Mouse (Mus musculus) CH12.LX (cell line): Measurements from ENCODE around the gene S1pr3. TPM values are rescaled to one million over a fixed set of nuclear protein-coding genes. Genes with fewer than 3 reads are reported as not detected.

Source experiments
- DNase-seq: peaks from one replicate; pipeline ENCODE4 v3.0.0-alpha.2; 2013; ENCODE audit errors: extremely low read depth
- H3K27ac ChIP-seq: 2 replicates; pipeline ENCODE4 v1.5.1; 2012; ENCODE audit warnings: low read depth, mild to moderate bottlenecking, control low read depth, moderate library complexity; ENCODE audit not compliant: insufficient read depth
- H3K27me3 ChIP-seq: replicated peaks from 2 replicates; pipeline ENCODE3; 2012; ENCODE audit warnings: inconsistent platforms
- H3K36me3 ChIP-seq, 2 experiments: replicated peaks in 1 of 2; 2 replicates each; pipeline versions ENCODE3 to v1.6.1; 2012; ENCODE audit warnings: inconsistent platforms in 1 of 2, low read length in 1 of 2, mild to moderate bottlenecking in 1 of 2, mixed read lengths in 1 of 2, moderate library complexity in 1 of 2; ENCODE audit not compliant: control insufficient read depth in 1 of 2, insufficient read depth in 1 of 2
- H3K4me1 ChIP-seq, 2 experiments: 2 replicates each; pipeline ENCODE4 v1.6.1; 2012; ENCODE audit warnings: inconsistent platforms in 1 of 2, moderate library complexity in 1 of 2; ENCODE audit not compliant: insufficient read depth in 2 of 2, control insufficient read depth in 1 of 2
- H3K4me2 ChIP-seq: 2 replicates; pipeline ENCODE4 v1.6.1; 2012; ENCODE audit warnings: low read depth, mild to moderate bottlenecking, control low read depth; ENCODE audit not compliant: poor library complexity, insufficient read depth, severe bottlenecking
- H3K4me3 ChIP-seq, 3 experiments: fragments of 150-350 bp in 1 of 3; sonication (generic) in 1 of 3; replicated peaks in 1 of 3; 2 replicates each; pipeline versions ENCODE3 to v1.5.1; 2011 to 2012; ENCODE audit warnings: low read depth in 2 of 3, low read length in 2 of 3, mild to moderate bottlenecking in 2 of 3, moderate library complexity in 2 of 3, control low read depth in 1 of 3, improper control_type of control experiment in 1 of 3, inconsistent platforms in 1 of 3, mixed read lengths in 1 of 3; ENCODE audit not compliant: poor library complexity in 1 of 3
- H3K79me2 ChIP-seq: replicated peaks from 2 replicates; pipeline ENCODE4 v1.6.1; 2012; ENCODE audit warnings: mild to moderate bottlenecking, moderate library complexity; ENCODE audit not compliant: control insufficient read depth, poor library complexity, insufficient read depth, severe bottlenecking; ENCODE audit errors: extremely low read depth
- H3K9ac ChIP-seq: 2 replicates; pipeline ENCODE4 v1.6.1; 2012; ENCODE audit warnings: low read depth, mild to moderate bottlenecking, control low read depth, moderate library complexity; ENCODE audit not compliant: insufficient read depth
- H3K9me3 ChIP-seq: replicated peaks from 2 replicates; pipeline ENCODE3; 2012; ENCODE audit warnings: low read length, inconsistent platforms, mixed read lengths
- BHLHE40 ChIP-seq: IDR thresholded peaks from 2 replicates; pipeline ENCODE4 v1.6.1; 2011; ENCODE audit warnings: mild to moderate bottlenecking, low read depth, low read length, improper control_type of control experiment
- CHD1 ChIP-seq: IDR thresholded peaks from 2 replicates; pipeline ENCODE4 v1.6.1; 2012; ENCODE audit warnings: low read depth, low read length, improper control_type of control experiment, inconsistent platforms
- CHD2 ChIP-seq: IDR thresholded peaks from 2 replicates; pipeline ENCODE4 v1.6.1; 2011; ENCODE audit warnings: low read length, improper control_type of control experiment
- CTCF ChIP-seq, 2 experiments: IDR thresholded peaks in 1 of 2; conservative IDR thresholded peaks in 1 of 2; 2 replicates each; pipeline ENCODE4 v1.5.1; 2011 to 2012; ENCODE audit warnings: low read depth in 2 of 2, low read length in 2 of 2, improper control_type of control experiment in 1 of 2, inconsistent platforms in 1 of 2, mild to moderate bottlenecking in 1 of 2, moderate library complexity in 1 of 2
- E2F4 ChIP-seq: IDR thresholded peaks from 2 replicates; pipeline ENCODE4 v1.6.1; 2011; ENCODE audit warnings: low read depth, low read length, improper control_type of control experiment; ENCODE audit not compliant: insufficient replicate concordance
- EP300 ChIP-seq: IDR thresholded peaks from 2 replicates; pipeline ENCODE4 v1.6.1; 2011; ENCODE audit warnings: low read length, improper control_type of control experiment
- ETS1 ChIP-seq: conservative IDR thresholded peaks from 2 replicates; pipeline ENCODE4 v1.6.1; 2012; ENCODE audit warnings: low read depth, mild to moderate bottlenecking, inconsistent platforms, low read length, improper control_type of control experiment, moderate library complexity
- GABPA ChIP-seq: IDR thresholded peaks from 2 replicates; pipeline ENCODE4 v1.6.1; 2012; ENCODE audit warnings: low read depth, low read length, improper control_type of control experiment, inconsistent platforms; ENCODE audit not compliant: insufficient replicate concordance
- HCFC1 ChIP-seq: IDR thresholded peaks from 2 replicates; pipeline ENCODE4 v1.6.1; 2012; ENCODE audit warnings: low read depth, mild to moderate bottlenecking, inconsistent platforms, low read length, improper control_type of control experiment
- IRF4 ChIP-seq: IDR thresholded peaks from 2 replicates; pipeline ENCODE4 v1.6.1; 2014; ENCODE audit warnings: low read depth, mild to moderate bottlenecking, inconsistent platforms, low read length, improper control_type of control experiment
- JUND ChIP-seq: conservative IDR thresholded peaks from 2 replicates; pipeline ENCODE4 v1.6.1; 2011; ENCODE audit warnings: low read depth, low read length, improper control_type of control experiment
- MAX ChIP-seq: IDR thresholded peaks from 2 replicates; pipeline ENCODE4 v1.6.1; 2011; ENCODE audit warnings: low read length, improper control_type of control experiment
- MAZ ChIP-seq: IDR thresholded peaks from 2 replicates; pipeline ENCODE4 v1.6.1; 2012; ENCODE audit warnings: low read depth, mild to moderate bottlenecking, inconsistent platforms, low read length, improper control_type of control experiment, moderate library complexity
- MEF2A ChIP-seq: IDR thresholded peaks from 2 replicates; pipeline ENCODE4 v1.6.1; 2014; ENCODE audit warnings: low read depth, mild to moderate bottlenecking, inconsistent platforms, low read length, improper control_type of control experiment, borderline replicate concordance
- MYC ChIP-seq: IDR thresholded peaks from 2 replicates; pipeline ENCODE4 v1.6.1; 2011; ENCODE audit warnings: low read depth, mild to moderate bottlenecking, improper control_type of control experiment, low read length
- NELFE ChIP-seq: IDR thresholded peaks from 2 replicates; pipeline ENCODE4 v1.6.1; 2011; ENCODE audit warnings: low read depth, low read length, improper control_type of control experiment
- NRF1 ChIP-seq: IDR thresholded peaks from 2 replicates; pipeline ENCODE4 v1.6.1; 2014; ENCODE audit warnings: low read depth, mild to moderate bottlenecking, inconsistent platforms, low read length, improper control_type of control experiment, moderate library complexity
- POLR2A ChIP-seq: IDR thresholded peaks from 2 replicates; pipeline ENCODE4 v1.6.1; 2011; ENCODE audit warnings: low read depth, mild to moderate bottlenecking, improper control_type of control experiment, low read length
- POLR2AphosphoS2 ChIP-seq: IDR thresholded peaks from 2 replicates; pipeline ENCODE4 v1.6.1; 2011; ENCODE audit warnings: low read depth, low read length, improper control_type of control experiment
- RAD21 ChIP-seq: IDR thresholded peaks from 2 replicates; pipeline ENCODE4 v1.6.1; 2011; ENCODE audit warnings: low read depth, mild to moderate bottlenecking, low read length, improper control_type of control experiment, moderate library complexity
- RCOR1 ChIP-seq: conservative IDR thresholded peaks from 2 replicates; pipeline ENCODE4 v1.6.1; 2012; ENCODE audit warnings: low read depth, mild to moderate bottlenecking, inconsistent platforms, low read length, improper control_type of control experiment
- SIN3A ChIP-seq: IDR thresholded peaks from 2 replicates; pipeline ENCODE4 v1.6.1; 2012; ENCODE audit warnings: low read length, improper control_type of control experiment, inconsistent platforms
- SMC3 ChIP-seq: IDR thresholded peaks from 2 replicates; pipeline ENCODE4 v1.6.1; 2011; ENCODE audit warnings: low read depth, low read length, improper control_type of control experiment
- TBP ChIP-seq: conservative IDR thresholded peaks from 2 replicates; pipeline ENCODE4 v1.6.1; 2011; ENCODE audit warnings: low read depth, low read length, improper control_type of control experiment
- TCF12 ChIP-seq: IDR thresholded peaks from 2 replicates; pipeline ENCODE4 v1.6.1; 2014; ENCODE audit warnings: low read depth, mild to moderate bottlenecking, inconsistent platforms, low read length, improper control_type of control experiment
- UBTF ChIP-seq: IDR thresholded peaks from 2 replicates; pipeline ENCODE4 v1.6.1; 2012; ENCODE audit warnings: low read depth, mild to moderate bottlenecking, inconsistent platforms, low read length, improper control_type of control experiment, moderate library complexity
- USF1 ChIP-seq: IDR thresholded peaks from 2 replicates; pipeline ENCODE4 v1.6.1; 2014; ENCODE audit warnings: low read depth, mild to moderate bottlenecking, inconsistent platforms, low read length, improper control_type of control experiment
- USF2 ChIP-seq: conservative IDR thresholded peaks from 2 replicates; pipeline ENCODE4 v1.6.1; 2011; ENCODE audit warnings: low read depth, low read length, improper control_type of control experiment
- ZC3H11A ChIP-seq: IDR thresholded peaks from 2 replicates; pipeline ENCODE4 v1.6.1; 2012; ENCODE audit warnings: low read depth, mild to moderate bottlenecking, inconsistent platforms, low read length, improper control_type of control experiment
- ZMIZ1 ChIP-seq: IDR thresholded peaks from 2 replicates; pipeline ENCODE4 v1.6.1; 2012; ENCODE audit warnings: low read depth, mild to moderate bottlenecking, inconsistent platforms, low read length, improper control_type of control experiment
- ZNF384 ChIP-seq: IDR thresholded peaks from 2 replicates; pipeline ENCODE4 v1.6.1; 2012; ENCODE audit warnings: low read depth, low read length, improper control_type of control experiment, inconsistent platforms
- dilution Hi-C: fragments of 300-500 bp; cut with MboI; formaldehyde crosslinking; loops from 2 replicates; pipeline ENCODE4 v1.14.3; 2020; ENCODE audit warnings: low sequenced_read_pairs; ENCODE audit not compliant: extremely low pct_unique_long_range_greater_than_20kb, extremely low pct_ligation_motif_present
- in situ Hi-C: fragments of 300-500 bp; cut with MboI; formaldehyde crosslinking; loops from 3 replicates; pipeline ENCODE4 v1.14.3; 2019; ENCODE audit warnings: low sequenced_read_pairs, low pct_ligation_motif_present, low pct_unique_long_range_greater_than_20kb, mixed read lengths
- polyA plus RNA-seq: library from polyadenylated mRNA; unstranded; fragments of >175 nt; gene quantifications from 2 replicates; pipeline ENCODE4 v1.2.1, GENCODE M21; 2012; ENCODE audit warnings: low read depth; ENCODE audit not compliant: insufficient read length
- total RNA-seq, 2 experiments: library from RNA; depleted of rRNA; stranded (reverse); fragments of 300-350 nt in 1 of 2; fragments of >200 nt in 1 of 2; gene quantifications; 2 replicates each; pipeline ENCODE4 v1.2.3; 2012 to 2014

Gene S1pr3
- total and polyA plus RNA-seq, 3 experiments, result 7.5 to 33.4 (median 8.6) TPM

GRCm38 (mm10) chr13:51411696-51412430 is 3.4 kb downstream of the S1pr3 start:
- peaks cover 27 to 66% of the 10 kb centered on the region in 2 experiments for H3K4me1 ChIP-seq
- in situ Hi-C loops (loop anchor here (10.0 kb wide), 1 partner anchor 137 kb away; no protein-coding TSS in a partner anchor), dilution Hi-C loops (no loop called here)
- DNase-seq, result no peak
- H3K4me3 ChIP-seq, result peak overlapping the region in 1 of 3 experiments; percentile 75
- no peaks in the 10 kb centered on the region for H3K27me3 ChIP-seq
- peaks cover 12 to 54% of the 10 kb centered on the region in 2 experiments for H3K36me3 ChIP-seq
- H3K27ac ChIP-seq, result no peak overlapping the region
- peaks cover 13% of the 10 kb centered on the region; the same call in 1 of the 2 replicates for H3K79me2 ChIP-seq
- H3K9ac ChIP-seq, result no peak overlapping the region
- TF ChIP-seq ZNF384, result peak; percentile 67
- TF ChIP-seq TBP, result no peak
- peak overlapping the region; percentile 22; the same call in 1 of the 2 replicates for H3K4me2 ChIP-seq
- H3K9me3 ChIP-seq, result peaks cover 17% of the 10 kb centered on the region

GRCm38 (mm10) chr13:51413461-51413860 is 5.0 kb downstream of the S1pr3 start:
- in situ Hi-C loops, result loop anchor here (10.0 kb wide), 1 partner anchor 139 kb away; no protein-coding TSS in a partner anchor
- peaks cover 17% of the 10 kb centered on the region for H3K9me3 ChIP-seq
- peaks cover 13% of the 10 kb centered on the region; the same call in 1 of the 2 replicates for H3K79me2 ChIP-seq
- H3K4me2 ChIP-seq, result no peak overlapping the region
- peaks cover 18 to 70% of the 10 kb centered on the region in 2 experiments for H3K36me3 ChIP-seq
- no peak overlapping the region for H3K4me3 ChIP-seq
- peaks cover 20 to 66% of the 10 kb centered on the region in 2 experiments for H3K4me1 ChIP-seq
- dilution Hi-C loops, result no loop called here
- no peak overlapping the region for H3K9ac ChIP-seq
- no peak overlapping the region; the same call in 1 of the 2 replicates for H3K27ac ChIP-seq
- peak; percentile 64 for DNase-seq
- no peaks in the 10 kb centered on the region for H3K27me3 ChIP-seq
- TF ChIP-seq JUND (no peak; the same call in 1 of the 2 replicates), POLR2A (no peak), EP300 (no peak), POLR2AphosphoS2 (no peak), ZNF384 (no peak), ZMIZ1 (no peak), RAD21 (peak; percentile 82), E2F4 (no peak), BHLHE40 (peak; percentile 51), CHD1 (no peak), MYC (peak; percentile 56; the same call in 1 of the 2 replicates), USF1 (no peak), SIN3A (no peak; the same call in 1 of the 2 replicates), MEF2A (0 out of 2 replicates have a peak, but pooled peaks have one; percentile 35), RCOR1 (0 out of 2 replicates have a peak, but pooled peaks have one; percentile 59), ETS1 (0 out of 2 replicates have a peak, but pooled peaks have one; percentile 18), GABPA (no peak), ZC3H11A (peak; percentile 77), USF2 (no peak), NRF1 (no peak), CHD2 (no peak), CTCF (conservative IDR thresholded peaks at IDR 0.05 in 1 of 2, IDR thresholded peaks at IDR 0.05 in 1 of 2; ENCODE audit: low read depth in 2 of 2, low read length in 2 of 2) (peak; percentile 38 to 92), TCF12 (peak; percentile 54; the same call in 1 of the 2 replicates), SMC3 (peak; percentile 96), HCFC1 (no peak), MAZ (0 out of 2 replicates have a peak, but pooled peaks have one; percentile 50), MAX (peak; percentile 46; the same call in 1 of the 2 replicates), NELFE (peak; percentile 43; the same call in 1 of the 2 replicates), IRF4 (peak; percentile 45; the same call in 1 of the 2 replicates), UBTF (no peak)
